Mouse (Mus musculus): ENCODE results near the gene Zfp281. TPM values are rescaled to one million over a fixed set of nuclear protein-coding genes. Genes with fewer than 3 reads are reported as not detected.

Gene Zfp281
- polyA plus RNA-seq, 1 experiment from 2014 or later: 22.5 TPM

DNA sequence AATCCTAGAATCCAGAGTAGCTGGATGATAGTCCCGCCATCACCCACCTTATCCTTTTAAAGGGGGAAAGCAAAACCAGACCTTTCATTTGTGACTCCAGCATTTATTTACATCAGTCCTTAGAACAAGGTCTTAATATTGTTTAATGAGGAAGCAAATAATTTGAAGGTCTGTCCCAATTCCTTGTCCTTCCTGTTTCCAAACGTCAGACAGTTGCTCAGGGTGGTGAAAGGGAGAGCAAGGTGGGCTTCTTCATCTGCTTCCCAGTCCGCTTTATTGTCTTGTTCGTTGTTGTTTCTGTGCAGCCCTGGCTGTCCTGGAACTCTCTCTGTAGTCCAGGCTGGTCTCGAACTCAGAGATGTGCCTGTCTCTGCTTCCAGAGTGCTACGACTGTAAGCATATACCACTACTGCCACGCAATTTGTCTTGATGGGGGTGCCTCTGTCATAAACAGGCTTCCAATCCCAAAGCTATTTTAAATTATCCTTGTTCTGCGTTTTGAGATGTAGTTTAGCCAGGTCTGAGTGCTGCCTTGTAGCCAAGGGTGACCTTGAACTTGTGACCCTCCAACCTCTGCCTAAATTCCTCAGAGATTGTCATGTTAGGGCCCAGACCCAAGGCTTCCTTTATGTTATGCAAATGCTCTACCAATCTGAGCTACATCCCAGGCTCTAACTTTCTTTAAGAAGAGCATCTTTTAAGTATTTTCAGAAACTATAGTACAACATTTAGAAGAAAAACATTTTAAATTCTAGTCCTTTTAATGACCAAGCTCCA, 21.3 kb downstream of the Zfp281 start:
- Histone ChIP-seq H3K9me3 (no peaks in the 10 kb centered on the region), H3K36me3 (no peaks in the 10 kb centered on the region), H3K27ac (no peak overlapping the region), H3K27me3 (ENCODE audit: insufficient read depth, poor library complexity, severe bottlenecking) (no peaks in the 10 kb centered on the region), H3K4me3 (no peak overlapping the region), H3K4me1 (peaks cover 4% of the 10 kb centered on the region; the same call in 1 of the 2 replicates)
- WGBS: 82% methylated on average over 8 of the region's 8 CpGs
- DNase-seq (ENCODE audit: low spot score): peak; percentile 36

DNA sequence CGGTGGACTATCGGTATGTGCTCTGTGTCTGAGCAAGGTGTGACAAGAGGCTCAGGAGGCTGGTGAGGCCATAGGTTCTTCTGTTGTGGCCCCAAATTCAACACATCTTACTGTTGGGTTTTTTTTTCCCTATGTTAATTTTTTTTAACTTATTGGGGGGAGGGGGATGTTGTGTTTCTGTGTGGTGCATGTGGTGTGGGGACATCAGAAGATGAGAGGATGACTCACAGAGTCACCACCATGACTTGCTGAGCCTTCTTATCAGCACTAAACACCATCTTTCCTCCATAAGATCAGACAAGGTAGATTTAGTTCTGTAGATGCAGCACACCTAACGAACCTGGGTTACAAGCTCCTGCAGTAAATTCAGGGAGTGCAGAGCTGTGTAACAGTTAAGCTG, 27.4 kb downstream of the Zfp281 start:
- Histone ChIP-seq H3K4me1 (peaks cover 3% of the 10 kb centered on the region; the same call in 1 of the 2 replicates), H3K27ac (no peak overlapping the region), H3K4me3 (no peak overlapping the region), H3K36me3 (no peaks in the 10 kb centered on the region), H3K27me3 (ENCODE audit: insufficient read depth, poor library complexity, severe bottlenecking) (no peaks in the 10 kb centered on the region), H3K9me3 (no peaks in the 10 kb centered on the region)
- WGBS: 76% methylated on average over 3 of the region's 3 CpGs
- no peak for DNase-seq (ENCODE audit: low spot score)

DNA sequence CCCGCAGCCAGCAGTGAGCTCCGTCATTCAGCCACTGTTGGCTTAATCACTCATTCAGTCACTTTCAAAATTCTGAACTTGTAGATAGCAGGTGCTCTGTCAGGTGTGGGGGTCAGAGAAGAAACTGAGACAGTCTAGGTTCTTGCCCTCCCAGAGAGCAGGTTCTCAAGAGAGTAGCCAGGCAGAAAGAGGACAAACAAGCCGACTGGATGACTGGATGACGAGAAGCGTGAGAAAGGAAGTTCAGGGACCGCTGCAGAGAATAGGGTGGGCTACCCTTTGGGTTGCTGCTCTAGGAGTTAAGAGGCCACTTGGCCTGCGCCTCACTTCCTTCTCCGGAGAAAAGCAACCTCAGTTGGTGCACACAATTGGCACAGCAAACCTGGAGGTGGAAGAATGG, 28.8 kb downstream of the Zfp281 start:
- 77% methylated on average over 8 of the region's 8 CpGs for WGBS
- peaks cover 3% of the 10 kb centered on the region; the same call in 1 of the 2 replicates for H3K4me1 ChIP-seq
- no peaks in the 10 kb centered on the region for H3K9me3 ChIP-seq
- H3K4me3 ChIP-seq: no peak overlapping the region
- no peaks in the 10 kb centered on the region for H3K27me3 ChIP-seq (ENCODE audit: insufficient read depth, poor library complexity, severe bottlenecking)
- DNase-seq (ENCODE audit: low spot score): peak; percentile 63
- H3K27ac ChIP-seq: no peak overlapping the region
- no peaks in the 10 kb centered on the region for H3K36me3 ChIP-seq

DNA sequence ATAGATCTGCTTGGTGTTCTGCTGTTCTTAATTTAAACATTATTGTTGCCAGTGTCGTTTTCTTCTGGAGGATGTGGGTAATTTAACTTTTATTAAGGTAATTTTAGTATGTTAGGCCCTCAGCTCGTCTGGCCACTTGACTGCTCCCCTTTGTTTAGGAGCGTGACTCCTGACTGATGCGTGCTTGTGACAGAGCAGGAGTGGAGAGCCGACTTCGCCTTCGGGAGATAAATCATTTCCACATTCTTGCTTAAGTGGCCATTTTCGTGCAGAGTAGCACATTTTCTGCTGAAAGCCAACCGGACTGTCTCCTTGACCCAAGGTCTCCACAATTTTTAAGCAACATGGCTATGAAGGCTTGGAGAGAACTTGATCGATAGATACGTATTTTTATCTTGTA, 29.7 kb downstream of the Zfp281 start:
- Histone ChIP-seq H3K9me3 (no peaks in the 10 kb centered on the region), H3K36me3 (no peaks in the 10 kb centered on the region), H3K4me1 (peaks cover 5% of the 10 kb centered on the region; the same call in 1 of the 2 replicates), H3K27ac (no peak overlapping the region), H3K4me3 (no peak overlapping the region), H3K27me3 (ENCODE audit: insufficient read depth, poor library complexity, severe bottlenecking) (no peaks in the 10 kb centered on the region)
- 58% methylated on average over 11 of the region's 11 CpGs for WGBS
- peak; percentile 36 for DNase-seq (ENCODE audit: low spot score)

DNA sequence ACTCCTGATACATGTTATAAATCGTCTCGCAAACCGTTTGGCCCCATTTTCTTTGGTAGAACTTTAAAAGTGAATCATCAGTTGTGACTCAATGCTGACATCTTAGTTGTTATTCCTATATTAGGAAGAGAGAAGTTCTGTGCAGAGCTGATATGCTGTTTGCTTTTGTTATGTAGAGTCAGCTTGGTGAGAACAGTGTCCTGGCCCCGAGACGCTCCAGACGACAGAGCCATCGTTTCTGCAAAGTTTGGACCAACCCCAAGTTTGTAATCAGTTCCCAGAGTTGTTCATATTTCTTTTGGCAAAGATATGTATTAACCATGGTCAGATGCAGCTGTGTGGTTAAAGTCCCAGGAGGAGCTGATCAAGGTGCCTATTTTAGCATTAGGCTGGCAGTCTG, 31.9 kb downstream of the Zfp281 start:
- H3K27ac ChIP-seq: no peak overlapping the region
- peaks cover 27% of the 10 kb centered on the region for H3K4me1 ChIP-seq
- H3K36me3 ChIP-seq: no peaks in the 10 kb centered on the region
- H3K27me3 ChIP-seq (ENCODE audit: insufficient read depth, poor library complexity, severe bottlenecking): no peaks in the 10 kb centered on the region
- no peaks in the 10 kb centered on the region for H3K9me3 ChIP-seq
- 75% methylated on average over 7 of the region's 7 CpGs for WGBS
- DNase-seq (ENCODE audit: low spot score): no peak
- H3K4me3 ChIP-seq: no peak overlapping the region

DNA sequence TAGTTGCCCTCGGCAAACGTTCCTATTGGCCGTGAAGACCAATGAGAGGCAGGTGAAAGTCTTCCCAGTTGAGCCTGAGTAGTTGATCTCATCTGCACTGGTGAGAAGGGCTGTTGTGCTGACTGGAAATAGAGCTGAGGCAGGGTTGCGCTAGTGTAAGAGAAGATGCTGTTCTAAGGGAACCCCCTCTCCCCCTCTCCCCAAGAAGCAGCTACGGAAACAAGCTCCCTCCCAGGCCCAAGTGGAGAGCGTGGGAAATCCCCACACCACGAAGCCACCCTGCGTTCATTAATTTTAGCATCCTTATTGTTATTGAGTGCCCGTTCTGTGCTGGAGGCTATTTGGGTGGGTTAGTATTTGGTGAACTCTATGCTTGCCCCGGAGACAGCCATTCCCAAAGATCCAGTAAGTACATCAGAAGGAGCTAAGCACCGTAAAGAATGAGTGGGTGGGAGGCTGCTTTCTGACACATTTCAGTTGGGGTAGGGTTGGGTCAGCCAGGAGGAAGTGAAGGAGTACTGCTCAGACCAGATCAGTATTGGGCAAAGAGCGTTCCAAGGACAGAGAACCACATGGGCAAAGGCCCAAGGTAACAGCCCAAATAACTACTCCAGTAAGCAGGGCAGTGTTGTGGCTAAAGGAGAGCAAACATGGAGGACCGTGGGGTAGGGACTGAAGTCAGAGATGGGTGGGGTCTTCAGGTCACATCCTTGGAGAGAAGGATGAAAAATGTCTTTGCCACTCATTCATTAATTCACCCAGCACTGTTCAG, 33.9 kb downstream of the Zfp281 start:
- peaks cover 32% of the 10 kb centered on the region for H3K4me1 ChIP-seq
- 88% methylated on average over 13 of the region's 13 CpGs for WGBS
- H3K4me3 ChIP-seq: no peak overlapping the region
- no peak overlapping the region for H3K27ac ChIP-seq
- H3K9me3 ChIP-seq: no peaks in the 10 kb centered on the region
- no peaks in the 10 kb centered on the region for H3K27me3 ChIP-seq (ENCODE audit: insufficient read depth, poor library complexity, severe bottlenecking)
- DNase-seq (ENCODE audit: low spot score): no peak
- H3K36me3 ChIP-seq: no peaks in the 10 kb centered on the region

DNA sequence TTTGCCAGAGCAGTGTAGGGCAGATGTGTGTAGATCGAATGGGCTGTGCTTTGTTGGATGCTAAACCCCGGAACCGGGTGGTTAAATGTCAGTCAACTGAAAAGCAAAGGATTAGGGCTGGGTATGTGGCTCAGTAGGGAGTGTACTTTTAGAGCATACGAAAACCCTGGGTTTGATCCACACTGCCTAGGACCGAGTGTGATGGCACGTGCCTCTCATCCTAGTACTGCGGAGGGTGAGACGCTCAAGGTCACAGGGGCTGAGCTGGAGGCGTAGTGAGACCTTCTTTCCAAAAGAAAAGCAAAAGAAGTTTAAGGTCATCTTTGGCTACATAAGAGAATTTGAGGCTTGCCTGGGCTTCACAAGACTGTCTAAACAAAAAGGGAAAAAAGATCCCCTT, 34.6 kb downstream of the Zfp281 start:
- DNase-seq (ENCODE audit: low spot score): no peak
- peaks cover 31% of the 10 kb centered on the region for H3K4me1 ChIP-seq
- no peaks in the 10 kb centered on the region for H3K27me3 ChIP-seq (ENCODE audit: insufficient read depth, poor library complexity, severe bottlenecking)
- no peak overlapping the region for H3K27ac ChIP-seq
- no peaks in the 10 kb centered on the region for H3K36me3 ChIP-seq
- no peak overlapping the region for H3K4me3 ChIP-seq
- 84% methylated on average over 9 of the region's 9 CpGs for WGBS
- H3K9me3 ChIP-seq: no peaks in the 10 kb centered on the region

DNA sequence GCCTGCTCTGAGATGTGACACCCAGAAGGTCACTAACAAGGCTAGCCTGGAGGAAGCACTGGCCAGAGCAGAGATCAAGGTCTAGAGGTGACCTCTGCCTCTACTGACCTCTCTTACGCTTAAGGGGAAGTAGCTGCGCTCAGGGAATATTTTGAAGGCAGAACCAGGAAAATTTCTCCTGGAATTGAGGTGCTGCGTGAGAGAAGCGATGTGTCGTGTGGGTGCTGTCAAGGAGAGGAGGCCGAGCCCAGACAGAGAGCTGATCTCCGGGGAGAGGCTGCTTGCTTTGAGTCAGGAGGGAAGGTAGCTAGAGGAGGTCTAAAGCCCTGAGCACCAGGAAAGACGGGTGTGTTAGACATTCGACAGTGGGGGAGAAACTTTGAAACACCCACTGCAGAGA, 35.2 kb downstream of the Zfp281 start:
- H3K4me3 ChIP-seq: no peak overlapping the region
- peaks cover 31% of the 10 kb centered on the region for H3K4me1 ChIP-seq
- 62% methylated on average over 9 of the region's 9 CpGs for WGBS
- DNase-seq (ENCODE audit: low spot score): no peak
- no peaks in the 10 kb centered on the region for H3K36me3 ChIP-seq
- H3K27me3 ChIP-seq (ENCODE audit: insufficient read depth, poor library complexity, severe bottlenecking): no peaks in the 10 kb centered on the region
- H3K27ac ChIP-seq: no peak overlapping the region
- no peaks in the 10 kb centered on the region for H3K9me3 ChIP-seq

DNA sequence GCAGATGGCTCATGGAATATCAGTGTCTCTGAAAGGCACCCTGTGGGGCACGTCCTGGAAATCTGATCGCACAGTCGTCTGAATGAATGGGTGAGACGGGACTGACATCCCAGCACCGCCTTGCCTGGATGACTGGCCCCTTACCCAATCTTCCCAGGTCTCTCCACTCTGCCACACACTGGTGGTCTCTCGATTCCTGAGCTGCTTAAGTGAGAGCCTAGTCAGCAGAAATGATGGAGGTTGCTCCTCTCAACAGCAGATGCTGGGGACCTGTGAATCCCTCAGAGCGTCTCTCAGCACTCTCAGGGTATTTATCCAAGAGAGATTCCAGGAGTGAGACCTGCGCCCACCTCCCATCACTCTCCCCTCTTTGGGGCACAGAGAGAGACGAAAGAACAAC, 36.8 kb downstream of the Zfp281 start:
- WGBS: 30% methylated on average over 9 of the region's 9 CpGs
- no peaks in the 10 kb centered on the region for H3K27me3 ChIP-seq (ENCODE audit: insufficient read depth, poor library complexity, severe bottlenecking)
- peaks cover 31% of the 10 kb centered on the region for H3K4me1 ChIP-seq
- DNase-seq (ENCODE audit: low spot score): no peak
- peak overlapping the region; percentile 23; the same call in 1 of the 2 replicates for H3K27ac ChIP-seq
- no peaks in the 10 kb centered on the region for H3K36me3 ChIP-seq
- no peak overlapping the region for H3K4me3 ChIP-seq
- H3K9me3 ChIP-seq: no peaks in the 10 kb centered on the region

DNA sequence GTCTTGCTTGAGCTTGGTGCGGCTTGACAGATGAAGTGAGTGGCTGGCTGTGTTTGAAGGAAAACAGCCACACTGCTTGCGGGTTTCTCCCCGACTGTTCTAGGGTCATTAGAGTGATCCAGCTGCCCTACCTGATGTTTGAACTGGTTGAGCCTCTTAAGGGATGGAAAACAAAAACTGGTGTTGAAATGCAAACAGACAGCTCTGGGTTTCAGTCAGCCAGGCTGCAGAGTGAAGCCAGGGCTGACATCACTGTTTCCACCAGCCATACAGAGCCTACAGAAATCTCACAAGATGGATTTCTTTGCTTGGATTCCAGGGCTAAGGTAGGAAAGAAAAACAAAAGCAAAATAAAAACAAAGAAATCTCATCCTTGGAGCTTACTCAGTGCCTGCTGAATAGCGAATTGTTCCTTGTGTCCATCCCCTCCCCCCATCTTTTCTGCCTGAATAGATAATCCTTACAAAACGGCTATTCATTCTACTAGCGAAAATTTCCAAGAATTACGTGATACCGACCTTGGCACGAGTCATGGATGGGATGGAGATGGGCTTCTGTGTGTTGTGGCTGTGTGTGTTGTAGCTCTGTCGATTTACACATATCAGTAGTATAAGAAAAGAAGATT, 37.4 kb downstream of the Zfp281 start:
- Histone ChIP-seq H3K4me3 (no peak overlapping the region), H3K27me3 (ENCODE audit: insufficient read depth, poor library complexity, severe bottlenecking) (no peaks in the 10 kb centered on the region), H3K9me3 (no peaks in the 10 kb centered on the region), H3K4me1 (peaks cover 31% of the 10 kb centered on the region), H3K27ac (peak overlapping the region; percentile 23; the same call in 1 of the 2 replicates), H3K36me3 (no peaks in the 10 kb centered on the region)
- DNase-seq (ENCODE audit: low spot score): no peak
- 30% methylated on average over 10 of the region's 10 CpGs for WGBS

DNA sequence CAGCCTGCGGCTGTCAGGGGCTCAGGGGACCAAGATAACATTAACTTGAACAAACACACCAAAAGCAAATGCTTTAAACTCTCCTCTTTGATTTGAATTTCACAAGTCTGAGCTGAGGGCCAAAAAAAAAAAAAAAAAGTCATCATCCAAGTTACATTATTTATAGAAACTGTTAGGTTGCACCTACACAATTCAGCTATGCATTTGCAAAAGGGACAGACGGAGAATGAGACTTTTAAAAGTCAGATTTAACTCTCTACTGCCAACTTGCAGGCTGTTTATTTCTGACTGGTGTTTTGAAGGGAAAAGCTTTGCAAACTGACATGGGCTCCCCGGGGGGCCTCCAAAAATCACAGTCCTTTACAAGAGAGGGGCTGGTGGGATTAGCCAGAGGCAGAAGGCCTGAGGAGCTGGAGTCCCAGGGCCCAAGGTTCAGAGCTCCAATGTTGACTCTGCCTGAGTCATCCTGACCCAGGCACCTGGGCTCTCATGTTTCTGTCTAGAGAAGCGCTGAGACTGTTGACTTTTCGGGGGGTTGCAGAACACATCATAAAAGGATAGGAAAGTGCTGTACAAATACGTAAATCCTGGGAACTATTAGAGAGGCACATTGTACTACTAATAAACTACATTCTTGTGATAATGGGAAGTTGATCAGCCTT, 40.4 kb downstream of the Zfp281 start:
- H3K27me3 ChIP-seq (ENCODE audit: insufficient read depth, poor library complexity, severe bottlenecking): no peaks in the 10 kb centered on the region
- H3K27ac ChIP-seq: no peak overlapping the region
- no peak for DNase-seq (ENCODE audit: low spot score)
- WGBS: 37% methylated on average over 6 of the region's 6 CpGs
- H3K9me3 ChIP-seq: no peaks in the 10 kb centered on the region
- no peaks in the 10 kb centered on the region for H3K36me3 ChIP-seq
- peaks cover 23% of the 10 kb centered on the region for H3K4me1 ChIP-seq
- H3K4me3 ChIP-seq: no peak overlapping the region

DNA sequence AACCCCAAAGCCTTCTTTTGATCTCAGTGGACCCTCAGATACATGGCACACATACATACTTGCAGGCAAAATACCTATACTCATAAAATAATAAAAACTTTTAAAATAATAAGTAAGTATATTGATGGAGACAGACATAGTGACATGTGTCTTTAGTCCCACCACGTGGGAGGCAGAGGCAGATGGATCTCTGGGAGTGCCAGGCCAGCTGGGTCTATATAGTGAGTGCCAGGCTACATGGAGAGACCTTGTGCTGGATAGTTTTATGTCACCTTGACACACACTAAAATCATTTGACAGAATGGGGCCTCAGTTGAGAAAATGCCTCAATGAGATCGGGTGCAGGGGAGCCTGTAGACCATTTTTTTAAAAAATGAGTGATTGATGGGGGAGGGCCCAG, 41.8 kb downstream of the Zfp281 start:
- H3K36me3 ChIP-seq: no peaks in the 10 kb centered on the region
- H3K4me3 ChIP-seq: no peak overlapping the region
- no peak overlapping the region for H3K27ac ChIP-seq
- H3K9me3 ChIP-seq: no peaks in the 10 kb centered on the region
- no peak for DNase-seq (ENCODE audit: low spot score)
- WGBS: 72% methylated on average over 2 of the region's 2 CpGs
- H3K27me3 ChIP-seq (ENCODE audit: insufficient read depth, poor library complexity, severe bottlenecking): no peaks in the 10 kb centered on the region; the same call in 1 of the 2 replicates
- peaks cover 18% of the 10 kb centered on the region for H3K4me1 ChIP-seq

Data from heart, embryonic 10.5 days (tissue).